Mouse (Mus musculus) bone marrow, adult 2 months (tissue): ENCODE results near the gene Nfia.

ENCODE experiments used
- CTCF ChIP-seq: fragments of 200-500 bp; IDR thresholded peaks from 2 replicates; pipeline ENCODE4 v1.5.1; 2011; ENCODE audit warnings: low read length, control low read depth; ENCODE audit not compliant: control insufficient read depth, insufficient read depth
- POLR2A ChIP-seq: fragments of 200-500 bp; IDR thresholded peaks from 2 replicates; pipeline ENCODE4 v1.6.1; 2011; ENCODE audit warnings: low read depth, mild to moderate bottlenecking, control low read depth, low read length, borderline replicate concordance; ENCODE audit not compliant: control insufficient read depth

GRCm38 (mm10) chr4:97830051-97830853 lies 57.7 kb downstream of the Nfia start:
- TF ChIP-seq POLR2A (no peak), CTCF (no peak)
